Mouse (Mus musculus) intestine, postnatal 0 days (tissue): ENCODE results near the gene Prkcz. TPM values are rescaled to one million over a fixed set of nuclear protein-coding genes. Genes with fewer than 3 reads are reported as not detected.

Experiments
- ATAC-seq: fragments of 200-750 bp; cut with Nextera tagmentation; 2 replicates; pipeline ENCODE4 v1.8.0; 2017; ENCODE audit warnings: mild to moderate bottlenecking, moderate TSS enrichment, moderate library complexity
- H3K27ac ChIP-seq: fragments of 300-500 bp; sonication (generic); 2 replicates; pipeline ENCODE4 v1.5.1; 2014; ENCODE audit warnings: mild to moderate bottlenecking, low read depth, low read length, moderate library complexity
- H3K27me3 ChIP-seq: fragments of 300-500 bp; sonication (generic); replicated peaks from 2 replicates; pipeline ENCODE4 v1.6.1; 2014; ENCODE audit warnings: low read length, mixed read lengths; ENCODE audit not compliant: control insufficient read depth, insufficient read depth
- H3K36me3 ChIP-seq: fragments of 300-500 bp; sonication (generic); 2 replicates; pipeline ENCODE4 v1.6.1; 2014; ENCODE audit warnings: mild to moderate bottlenecking, moderate library complexity; ENCODE audit not compliant: control insufficient read depth, insufficient read depth
- H3K4me1 ChIP-seq: fragments of 300-500 bp; sonication (generic); replicated peaks from 2 replicates; pipeline ENCODE4 v1.6.1; 2014; ENCODE audit warnings: antibody characterized with exemption, low read length, mixed read lengths; ENCODE audit not compliant: control insufficient read depth, insufficient read depth
- H3K4me2 ChIP-seq: fragments of 300-500 bp; sonication (generic); replicated peaks from 2 replicates; pipeline ENCODE4 v1.6.1; 2014; ENCODE audit warnings: low read depth, mild to moderate bottlenecking, moderate library complexity
- H3K4me3 ChIP-seq: fragments of 300-500 bp; sonication (generic); 2 replicates; pipeline ENCODE4 v1.5.1; 2014; ENCODE audit warnings: low read depth, low read length
- H3K9ac ChIP-seq: fragments of 300-500 bp; sonication (generic); 2 replicates; pipeline ENCODE4 v1.6.1; 2014; ENCODE audit warnings: mild to moderate bottlenecking, low read depth, low read length
- H3K9me3 ChIP-seq: fragments of 300-500 bp; sonication (generic); 2 replicates; pipeline ENCODE4 v1.6.1; 2016; ENCODE audit warnings: mixed run types; ENCODE audit not compliant: control insufficient read depth
- CTCF ChIP-seq: sonication (generic); IDR thresholded peaks from 2 replicates; pipeline ENCODE4 v1.5.1; 2016; ENCODE audit warnings: low read depth, mild to moderate bottlenecking, control low read depth, antibody characterized with exemption, moderate library complexity
- WGBS: fragments of 180-500 bp; shearing (Covaris S2); extraction: QIAGEN DNeasy Blood & Tissue Kit; methylation state at CpG from one replicate; pipeline ENCODE4 v1.1.7; 2014; 5-methylcytosine and 5-hydroxymethylcytosine counted together
- polyA plus RNA-seq: library from polyadenylated mRNA; unstranded; fragments of >200 nt; fragmentation: Nextera tagmentation; extraction: Ambion mirVana; gene quantifications from 2 replicates; pipeline ENCODE4 v1.2.1, GENCODE M21; 2015

Gene Prkcz
- polyA plus RNA-seq, 1 experiment from 2014 or later = 31.7 TPM

DNA sequence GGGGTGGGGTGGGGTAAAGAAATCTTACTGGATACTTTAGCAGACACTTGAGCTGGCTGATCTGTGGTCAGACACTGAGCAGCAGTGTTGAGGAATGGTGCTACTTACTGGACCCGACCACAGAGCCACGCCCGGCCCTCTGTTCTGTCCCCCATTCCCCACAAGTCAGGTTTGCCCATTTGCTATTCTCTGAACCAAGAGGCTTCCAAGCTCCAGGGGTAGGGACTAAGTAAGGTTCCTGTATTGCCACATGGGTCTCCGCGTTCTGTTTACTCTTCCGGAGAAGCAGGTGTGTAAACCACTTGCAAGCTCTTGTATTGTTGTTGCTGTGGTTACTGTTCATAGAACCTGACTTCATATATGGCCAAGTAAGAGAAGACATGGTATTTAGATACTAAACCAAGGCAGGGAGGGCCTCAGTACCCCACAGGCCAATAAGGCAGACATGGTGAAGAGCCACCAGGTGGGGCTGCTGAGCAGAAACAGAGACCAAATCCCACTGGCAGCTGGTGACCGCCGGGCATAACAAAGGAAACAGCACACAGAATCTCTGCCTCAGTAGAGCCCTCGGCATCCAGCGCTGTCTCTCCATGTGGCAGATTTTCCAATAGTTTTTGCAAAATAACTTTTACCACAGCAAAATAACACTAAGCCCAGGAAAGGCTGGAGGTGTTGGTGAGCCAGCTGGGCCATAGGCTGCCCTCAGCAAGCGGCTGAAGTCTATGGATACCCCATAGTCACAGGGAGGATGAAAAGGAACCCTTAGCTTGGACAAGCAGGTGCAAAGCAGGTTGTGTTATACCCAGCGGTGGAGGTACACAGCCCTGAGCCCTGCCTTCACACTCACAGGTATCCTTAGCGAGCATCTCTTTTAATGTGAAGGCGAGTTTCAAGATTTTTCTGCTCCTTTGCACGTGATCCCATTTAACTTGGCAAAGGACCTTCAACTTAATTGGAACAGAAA is 40.6 kb downstream of the Prkcz start:
- H3K36me3 ChIP-seq = no peaks in the 10 kb centered on the region
- no peak overlapping the region for H3K27ac ChIP-seq
- peak; percentile 84 for TF ChIP-seq CTCF
- ATAC-seq = no peak
- no peak overlapping the region for H3K4me2 ChIP-seq
- no peak overlapping the region for H3K4me3 ChIP-seq
- no peaks in the 10 kb centered on the region for H3K4me1 ChIP-seq
- WGBS = 61% methylated on average over 15 of the region's 15 CpGs
- no peaks in the 10 kb centered on the region for H3K9me3 ChIP-seq
- no peaks in the 10 kb centered on the region for H3K27me3 ChIP-seq
- no peak overlapping the region for H3K9ac ChIP-seq

DNA sequence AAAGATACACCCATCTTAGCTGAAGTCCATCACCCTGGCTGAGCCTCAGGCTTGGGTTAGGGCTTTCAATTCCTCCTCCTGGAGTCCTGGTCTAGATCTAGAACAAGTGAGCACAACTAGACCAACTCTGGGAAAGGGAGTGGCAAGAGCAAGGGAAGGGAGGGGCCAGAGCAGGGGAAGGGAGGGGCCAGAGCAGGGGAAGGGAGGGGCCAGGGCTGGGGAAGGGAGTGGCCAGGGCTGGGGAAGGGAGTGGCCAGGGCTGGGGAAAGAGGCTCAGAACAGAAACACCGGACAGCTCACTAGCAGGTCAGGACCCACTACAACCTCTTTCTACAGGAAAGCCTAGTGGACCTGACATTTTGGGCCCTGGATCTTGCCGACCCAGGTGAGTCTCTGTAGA is 42.9 kb downstream of the Prkcz start:
- Histone ChIP-seq H3K9me3 (no peaks in the 10 kb centered on the region), H3K36me3 (no peaks in the 10 kb centered on the region), H3K27me3 (no peaks in the 10 kb centered on the region), H3K4me1 (no peaks in the 10 kb centered on the region), H3K9ac (no peak overlapping the region), H3K4me3 (no peak overlapping the region), H3K4me2 (peak overlapping the region; percentile 37; the same call in 1 of the 2 replicates), H3K27ac (no peak overlapping the region)
- ATAC-seq = peak; percentile 72
- TF ChIP-seq CTCF = no peak
- WGBS = 21% methylated on average over 2 of the region's 2 CpGs

DNA sequence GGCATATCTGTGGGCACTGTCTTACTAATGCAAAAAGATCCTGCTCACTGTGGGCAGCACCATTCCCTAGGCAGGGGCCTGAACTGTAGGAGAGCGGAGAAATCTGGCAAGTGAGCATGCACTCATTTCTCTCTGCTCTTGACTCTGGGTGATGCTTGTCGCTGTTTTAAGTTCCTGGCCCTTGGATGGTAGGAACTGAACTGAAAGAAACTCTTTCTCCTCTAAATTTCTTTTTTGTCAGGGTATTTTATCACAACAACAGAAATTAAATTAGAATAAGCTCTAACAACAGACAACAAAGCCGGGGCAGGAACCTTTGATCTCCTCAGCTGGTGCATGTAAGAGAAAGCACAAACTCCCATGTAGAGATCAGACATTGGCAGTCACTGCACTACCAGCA is 46.1 kb downstream of the Prkcz start:
- Histone ChIP-seq H3K4me2 (no peak overlapping the region), H3K36me3 (no peaks in the 10 kb centered on the region), H3K9ac (no peak overlapping the region), H3K9me3 (no peaks in the 10 kb centered on the region), H3K4me3 (no peak overlapping the region), H3K4me1 (0 out of 2 replicates have a peak, but pooled peaks cover 3% of the 10 kb centered on the region), H3K27ac (no peak overlapping the region), H3K27me3 (no peaks in the 10 kb centered on the region)
- WGBS = 94% methylated on average over 3 of the region's 3 CpGs
- no peak for ATAC-seq
- TF ChIP-seq CTCF = no peak

DNA sequence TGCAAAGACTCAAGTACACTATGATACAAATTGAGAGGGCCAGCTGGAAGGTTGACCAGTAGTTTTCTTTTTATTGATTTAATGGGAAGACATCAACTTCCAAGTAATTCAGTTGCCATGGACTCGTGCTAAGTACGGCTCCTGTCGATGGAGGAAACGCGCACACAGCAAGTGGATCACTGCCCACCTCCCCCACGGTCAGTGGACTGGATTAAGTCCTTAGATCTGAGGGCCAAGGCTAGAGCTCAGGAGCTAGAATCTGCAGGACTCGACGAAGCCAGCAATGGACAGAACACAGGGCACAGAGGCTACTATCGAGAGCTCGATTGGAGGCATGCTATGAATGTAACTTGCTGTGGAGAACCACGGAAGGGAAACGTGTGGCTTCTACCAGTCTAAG is 52.5 kb downstream of the Prkcz start:
- no peak for ATAC-seq
- Histone ChIP-seq H3K4me1 (0 out of 2 replicates have a peak, but pooled peaks cover 3% of the 10 kb centered on the region), H3K9ac (no peak overlapping the region), H3K9me3 (no peaks in the 10 kb centered on the region), H3K4me2 (no peak overlapping the region), H3K27me3 (no peaks in the 10 kb centered on the region), H3K36me3 (no peaks in the 10 kb centered on the region), H3K27ac (no peak overlapping the region), H3K4me3 (no peak overlapping the region)
- no peak for TF ChIP-seq CTCF
- WGBS = 91% methylated on average over 12 of the region's 12 CpGs

DNA sequence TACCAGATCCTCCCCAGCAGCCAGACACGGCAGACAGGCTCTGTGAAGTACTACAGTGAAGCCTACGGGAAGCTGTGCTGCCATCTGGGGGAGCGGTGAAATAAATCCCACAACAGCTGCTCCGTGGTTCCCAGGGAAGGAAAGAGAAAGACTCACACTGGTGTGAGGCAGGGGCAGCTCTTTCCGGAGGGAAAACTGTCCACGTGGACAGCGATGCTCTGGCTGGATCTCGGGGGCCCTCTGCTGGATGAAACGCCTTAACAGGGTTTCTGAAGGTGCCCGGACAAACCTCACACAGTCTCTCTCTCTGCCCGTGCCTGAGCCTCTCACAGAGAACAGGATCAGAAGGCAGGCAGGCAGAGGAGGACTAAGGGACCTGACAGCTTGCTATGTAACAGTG is 53.1 kb downstream of the Prkcz start:
- peak; percentile 96 for TF ChIP-seq CTCF
- Histone ChIP-seq H3K36me3 (no peaks in the 10 kb centered on the region), H3K9me3 (no peaks in the 10 kb centered on the region), H3K27ac (no peak overlapping the region), H3K9ac (no peak overlapping the region), H3K4me3 (no peak overlapping the region), H3K4me2 (peak overlapping the region; percentile 44), H3K27me3 (no peaks in the 10 kb centered on the region), H3K4me1 (0 out of 2 replicates have a peak, but pooled peaks cover 3% of the 10 kb centered on the region)
- 1% methylated on average over 11 of the region's 11 CpGs for WGBS
- peak; percentile 50 for ATAC-seq

DNA sequence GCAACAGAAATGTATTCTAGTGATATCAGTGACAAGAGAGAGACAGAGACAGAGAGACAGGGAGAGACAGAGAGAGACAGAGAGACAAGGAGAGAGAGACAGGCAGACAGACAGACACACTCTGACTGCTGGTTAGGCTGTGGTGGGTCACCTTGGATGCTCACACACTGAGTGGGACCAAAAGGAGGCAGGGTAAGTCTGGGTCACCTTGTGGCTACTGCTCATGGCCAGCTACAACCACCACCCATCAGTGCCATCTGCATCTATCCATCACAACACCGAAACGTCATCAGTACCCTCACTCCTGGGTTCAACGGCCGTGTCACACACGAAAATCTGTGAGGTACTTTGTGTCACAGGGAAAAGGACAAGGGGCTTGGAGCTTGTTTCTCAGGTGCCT is 53.6 kb downstream of the Prkcz start:
- H3K4me1 ChIP-seq = 0 out of 2 replicates have a peak, but pooled peaks cover 3% of the 10 kb centered on the region
- H3K9me3 ChIP-seq = no peaks in the 10 kb centered on the region
- no peaks in the 10 kb centered on the region for H3K27me3 ChIP-seq
- H3K4me3 ChIP-seq = no peak overlapping the region
- ATAC-seq = no peak
- 77% methylated on average over 5 of the region's 5 CpGs for WGBS
- H3K9ac ChIP-seq = no peak overlapping the region
- no peak for TF ChIP-seq CTCF
- H3K27ac ChIP-seq = no peak overlapping the region
- H3K36me3 ChIP-seq = no peaks in the 10 kb centered on the region
- peak overlapping the region; percentile 44; the same call in 1 of the 2 replicates for H3K4me2 ChIP-seq
